Mouse (Mus musculus) left cerebral cortex, adult 2 months (tissue): ENCODE data around the gene Ngb. TPM values are rescaled to one million over a fixed set of nuclear protein-coding genes. Genes with fewer than 3 reads are reported as not detected.

Experiments used
- DNase-seq, 2 experiments: peaks; one replicate each; pipeline ENCODE4 v3.0.0; 2021 to 2022; ENCODE audit warnings: low spot score in 2 of 2, mixed read lengths in 1 of 2; ENCODE audit errors: extremely low spot score in 1 of 2
- H3K27ac ChIP-seq: fragments of 200-600 bp; 2 replicates; pipeline ENCODE4 v1.8.1; 2022
- H3K4me3 ChIP-seq: fragments of 200-600 bp; 2 replicates; pipeline ENCODE4 v1.8.1; 2022
- CTCF ChIP-seq: fragments of 200-600 bp; IDR thresholded peaks from 2 replicates; pipeline ENCODE4 v1.8.1; 2022; ENCODE audit warnings: antibody characterized with exemption, mild to moderate bottlenecking, moderate library complexity
- intact Hi-C: fragments of 180-260 bp; cut with DNase I; formaldehyde crosslinking; loops from one replicate; pipeline ENCODE4 v1.15.1; 2025
- total RNA-seq, 2 experiments: library from RNA; stranded (reverse); gene quantifications; 2 replicates each; pipeline ENCODE4 v1.2.3; 2021

The Ngb gene
- total RNA-seq, 2 experiments from 2014 or later: 9.1 to 9.4 TPM

DNA sequence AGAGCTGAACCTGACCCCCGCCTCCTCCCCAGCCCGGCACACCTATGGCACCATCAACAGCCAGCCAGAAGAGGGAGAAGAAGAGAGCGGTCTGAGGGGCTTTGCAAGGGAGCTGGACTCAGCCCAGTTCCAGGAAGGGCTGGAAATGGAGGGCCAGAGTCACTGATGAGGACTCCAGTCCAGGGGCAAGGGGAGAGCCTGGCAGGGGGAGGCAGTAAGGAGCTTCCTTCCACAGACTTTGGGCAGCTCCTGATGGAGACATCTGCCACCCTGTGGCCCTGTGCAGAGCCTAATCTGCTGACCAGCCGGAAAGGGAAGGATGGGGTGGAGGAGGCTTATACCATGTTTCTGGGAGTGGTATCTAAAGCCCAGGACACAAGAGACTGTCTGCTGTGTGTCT is 13.1 kb downstream of the Ngb start:
- no peak for DNase-seq
- Histone ChIP-seq H3K27ac (no peak overlapping the region), H3K4me3 (no peak overlapping the region)
- TF ChIP-seq CTCF: no peak
- intact Hi-C loops: no loop called here

DNA sequence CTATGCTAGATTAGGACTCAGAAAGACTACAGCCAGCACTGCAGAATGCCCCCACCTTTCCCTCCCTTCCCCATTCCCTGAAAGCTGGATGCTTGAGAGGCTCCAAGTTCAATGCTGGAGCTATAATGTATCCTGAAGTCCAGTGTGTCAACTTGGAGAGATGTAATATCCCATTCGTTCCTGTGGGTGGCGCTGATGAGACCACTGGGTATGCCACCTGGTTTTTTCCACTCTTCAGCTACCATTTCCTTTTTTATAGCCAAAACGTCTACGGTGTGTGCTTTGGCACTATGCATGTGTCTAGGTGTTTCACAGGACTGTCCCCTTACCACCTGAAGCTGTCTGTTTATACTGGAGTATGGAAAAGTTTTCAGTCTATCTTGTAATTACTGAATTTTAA is 14.0 kb downstream of the Ngb start:
- Histone ChIP-seq H3K4me3 (no peak overlapping the region), H3K27ac (no peak overlapping the region)
- intact Hi-C loops: no loop called here
- TF ChIP-seq CTCF: peak; percentile 61
- no peak for DNase-seq

DNA sequence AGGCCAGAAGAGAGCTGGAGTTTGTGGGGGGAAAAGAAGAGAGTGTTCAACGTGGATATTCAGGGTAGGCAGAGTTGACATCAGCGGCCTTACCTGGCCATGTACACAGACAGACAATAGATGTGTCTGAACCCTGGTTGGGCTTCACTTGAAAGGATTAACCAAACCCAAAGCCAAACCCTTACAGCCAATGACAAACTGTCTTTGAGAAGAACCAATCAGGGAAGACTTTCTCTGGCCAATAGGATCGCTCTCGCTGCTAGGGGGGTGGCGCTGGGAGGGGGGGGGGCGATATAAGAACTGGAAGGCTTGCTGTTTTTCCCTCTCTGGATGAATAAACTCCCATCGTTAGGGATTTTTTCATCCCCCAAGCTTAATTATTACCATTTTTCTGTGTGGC is 15.1 kb downstream of the Ngb start:
- Histone ChIP-seq H3K4me3 (no peak overlapping the region), H3K27ac (no peak overlapping the region)
- DNase-seq: no peak
- intact Hi-C loops: no loop called here
- TF ChIP-seq CTCF: no peak

DNA sequence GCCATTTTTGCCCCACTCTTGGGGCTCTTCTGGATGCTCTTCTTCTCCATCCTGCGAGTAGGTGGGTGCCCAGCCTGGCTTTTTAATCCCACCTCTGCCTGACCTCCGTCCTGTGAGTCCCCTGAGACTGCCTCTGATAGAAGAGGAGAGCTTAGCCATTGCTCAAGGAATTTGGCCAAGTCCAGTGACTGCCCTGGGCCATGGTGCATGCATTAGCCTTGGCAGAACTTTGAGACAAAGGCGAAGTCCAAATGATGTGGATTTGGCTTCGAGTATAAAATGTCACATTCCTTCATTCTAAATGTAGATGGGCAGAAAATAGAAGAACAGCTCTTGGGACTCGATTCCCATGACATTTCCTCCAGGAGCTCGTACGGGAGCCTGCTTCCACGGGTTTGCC is 19.5 kb downstream of the Ngb start:
- DNase-seq: no peak
- H3K4me3 ChIP-seq: no peak overlapping the region
- intact Hi-C loops: no loop called here
- H3K27ac ChIP-seq: no peak overlapping the region
- no peak for TF ChIP-seq CTCF

DNA sequence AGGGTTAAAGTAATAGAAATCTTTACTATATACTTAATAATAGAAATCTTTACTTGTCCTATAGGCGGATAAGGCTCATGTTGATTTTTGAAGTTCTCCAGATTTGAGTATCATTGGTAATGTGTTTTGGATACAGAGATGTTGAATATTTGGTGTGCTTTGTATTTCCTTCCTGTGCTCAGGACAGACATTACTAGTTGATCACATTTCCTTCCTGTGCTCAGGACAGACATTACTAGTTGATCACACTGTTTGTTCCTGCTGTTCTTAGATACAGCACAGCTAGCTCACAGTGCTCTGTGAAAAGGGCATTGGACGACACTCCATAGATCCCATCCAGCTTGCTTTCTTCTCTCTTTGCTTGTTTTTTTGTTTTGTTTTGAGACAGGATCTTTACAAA is 25.7 kb downstream of the Ngb start:
- TF ChIP-seq CTCF: no peak
- intact Hi-C loops: no loop called here
- Histone ChIP-seq H3K4me3 (no peak overlapping the region), H3K27ac (no peak overlapping the region)
- no peak for DNase-seq

DNA sequence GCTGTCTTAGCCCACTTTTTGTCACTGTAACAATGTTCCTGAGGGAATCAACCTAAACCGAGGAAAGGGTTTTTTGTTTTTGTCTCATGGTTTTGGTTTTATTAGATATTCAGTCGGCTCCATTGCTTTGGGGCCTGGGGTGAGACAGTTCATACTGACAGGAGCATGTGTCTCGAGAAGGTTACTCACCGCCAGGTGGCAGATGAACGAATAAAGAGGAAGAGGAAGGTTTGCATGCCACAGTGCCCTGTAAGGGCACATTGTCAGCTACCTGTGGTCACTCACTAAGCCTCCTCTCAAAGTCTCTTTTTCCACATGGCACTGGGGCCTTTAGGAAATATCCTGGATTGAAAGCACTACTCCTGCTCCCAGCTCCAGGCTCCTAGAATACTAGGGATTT is 31.8 kb downstream of the Ngb start:
- Histone ChIP-seq H3K27ac (no peak overlapping the region), H3K4me3 (no peak overlapping the region)
- no peak for TF ChIP-seq CTCF
- intact Hi-C loops: no loop called here
- DNase-seq: no peak

DNA sequence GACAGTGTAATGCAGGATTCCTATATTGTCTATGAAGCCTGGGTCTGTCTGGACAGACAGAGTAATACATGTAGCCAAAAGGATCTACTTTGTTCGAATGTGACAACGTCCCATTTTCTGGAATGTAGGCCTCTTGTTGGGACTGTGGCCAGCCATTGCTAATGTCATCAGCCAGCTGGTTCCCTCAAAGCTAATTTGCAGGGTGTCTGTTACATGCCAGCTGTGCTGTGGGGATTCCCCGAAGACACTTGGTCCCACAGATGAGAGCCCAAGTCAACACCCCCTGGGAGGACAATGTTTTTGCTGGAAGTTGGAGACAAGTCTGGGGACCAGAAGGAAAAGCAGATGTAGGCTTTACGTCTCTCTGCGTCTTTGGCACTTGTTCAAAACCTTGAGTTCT is 35.9 kb downstream of the Ngb start:
- intact Hi-C loops: no loop called here
- DNase-seq: no peak
- Histone ChIP-seq H3K27ac (no peak overlapping the region), H3K4me3 (no peak overlapping the region)
- no peak for TF ChIP-seq CTCF

DNA sequence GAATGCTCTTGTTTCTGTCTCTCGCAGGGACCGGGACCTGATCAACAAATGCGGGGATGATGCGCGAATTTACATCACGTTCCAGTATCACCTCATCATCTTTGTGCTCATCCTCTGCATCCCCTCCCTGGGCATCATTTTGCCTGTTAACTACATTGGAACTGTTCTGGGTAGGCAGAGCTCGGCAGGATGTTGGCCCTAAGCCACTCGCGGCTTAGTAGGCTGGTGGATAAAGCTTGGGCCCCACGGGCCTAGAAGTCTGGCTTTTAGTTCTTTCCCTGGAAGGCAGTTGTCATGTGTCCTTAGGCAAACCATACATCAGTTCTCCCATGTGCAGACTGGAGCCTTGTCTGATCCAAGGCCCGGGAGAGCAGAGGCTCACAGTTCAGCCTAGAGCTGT is 36.9 kb downstream of the Ngb start:
- Histone ChIP-seq H3K27ac (no peak overlapping the region), H3K4me3 (no peak overlapping the region)
- no peak for DNase-seq
- no peak for TF ChIP-seq CTCF
- intact Hi-C loops: no loop called here

DNA sequence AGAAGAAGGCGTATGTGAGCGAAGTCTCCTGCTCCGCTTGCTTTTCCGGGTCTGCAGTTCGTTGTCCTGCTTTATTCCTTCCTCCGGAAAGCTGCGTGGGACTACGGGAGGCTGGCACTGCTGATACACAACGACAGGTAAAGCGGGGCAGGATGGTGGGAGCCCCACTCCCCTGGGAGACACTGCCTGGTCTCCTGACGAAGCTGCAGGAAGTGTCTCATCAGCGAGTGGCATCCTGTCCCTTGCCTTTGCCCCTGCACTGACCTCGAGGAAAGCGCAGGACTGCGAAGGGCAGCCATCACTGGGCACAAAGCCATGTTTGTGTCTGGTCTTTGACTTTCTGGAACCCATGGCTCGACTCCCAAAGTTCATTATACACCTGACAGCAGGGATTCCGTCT is 45.3 kb downstream of the Ngb start:
- Histone ChIP-seq H3K4me3 (no peak overlapping the region), H3K27ac (no peak overlapping the region)
- intact Hi-C loops: no loop called here
- TF ChIP-seq CTCF: no peak
- DNase-seq: no peak

DNA sequence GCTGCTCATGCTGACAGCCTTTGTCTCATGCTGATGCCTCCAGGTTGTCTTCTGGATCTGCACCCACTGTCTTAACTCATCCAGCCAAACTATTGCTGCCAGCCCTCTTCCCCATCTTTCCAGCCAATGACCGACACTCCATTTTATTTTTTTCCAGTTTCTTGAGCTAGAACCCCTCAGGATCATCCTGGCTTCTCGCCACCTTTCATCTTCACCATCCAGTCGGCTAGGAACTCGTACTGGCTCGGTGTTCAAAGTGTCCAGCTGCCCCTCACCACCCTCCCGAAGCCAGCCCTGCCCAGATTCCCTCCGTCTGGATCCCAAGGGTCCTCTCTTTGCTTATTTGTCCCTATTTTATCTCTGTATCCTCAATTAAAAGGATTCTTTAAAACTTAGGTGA is 47.5 kb downstream of the Ngb start:
- TF ChIP-seq CTCF: no peak
- H3K27ac ChIP-seq: no peak overlapping the region
- intact Hi-C loops: no loop called here
- no peak for DNase-seq
- H3K4me3 ChIP-seq: no peak overlapping the region

DNA sequence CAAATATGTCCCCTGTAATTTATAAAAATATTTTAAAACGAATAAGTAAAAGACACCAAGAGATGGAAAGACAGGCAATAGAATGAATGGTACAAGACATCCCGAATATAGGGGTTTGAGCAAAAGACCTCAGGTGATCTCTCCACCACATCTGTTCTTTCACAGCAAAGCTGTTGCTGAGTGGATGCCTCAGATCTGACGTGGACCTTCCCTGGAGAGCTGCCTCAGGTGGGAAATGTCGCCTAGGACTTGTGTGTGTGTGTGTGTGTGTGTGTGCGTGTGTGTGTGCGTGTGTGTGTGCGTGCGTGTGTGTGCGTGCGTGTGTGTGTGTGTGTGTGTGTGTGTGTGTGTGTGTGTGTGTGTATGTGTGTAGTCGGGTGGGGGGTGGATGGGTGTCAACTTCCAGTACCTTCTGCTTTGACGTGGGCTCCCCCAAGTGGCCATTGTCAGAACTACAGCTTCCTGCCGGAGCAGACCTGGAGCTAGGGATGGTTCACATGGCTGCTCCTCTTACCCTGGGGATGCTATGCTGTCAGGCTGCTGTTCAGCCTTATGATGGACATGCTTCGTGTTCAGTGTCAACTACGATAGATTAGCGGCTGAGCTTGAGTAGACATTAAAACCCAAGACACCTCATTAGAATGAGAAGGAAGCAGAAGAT is 49.5 kb downstream of the Ngb start:
- peak; percentile 88 to 96 for DNase-seq
- Histone ChIP-seq H3K27ac (no peak overlapping the region), H3K4me3 (no peak overlapping the region)
- intact Hi-C loops: loop anchor here (1.0 to 2.0 kb wide), 2 partner anchors 52 to 284 kb away; no protein-coding TSS in a partner anchor
- TF ChIP-seq CTCF: peak; percentile 72

DNA sequence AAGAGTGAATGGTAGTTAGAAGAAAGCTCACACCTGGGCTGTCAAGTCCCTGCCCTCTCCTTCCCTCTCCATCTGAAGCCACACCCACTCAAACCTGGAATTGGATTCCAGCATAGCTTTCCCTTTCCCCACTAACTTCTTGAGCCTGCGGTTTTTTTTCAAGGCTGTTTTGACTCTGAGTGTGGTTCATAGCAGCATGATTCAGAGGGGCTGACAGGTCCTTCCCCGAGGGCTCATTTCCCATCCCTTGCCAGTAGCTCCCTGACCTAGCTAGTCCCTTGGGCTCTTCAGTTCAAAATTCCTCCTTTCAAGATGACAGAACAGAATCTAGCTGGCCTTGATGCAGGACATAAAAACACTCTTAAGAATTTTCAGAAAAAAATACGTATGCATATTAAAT is 54.8 kb downstream of the Ngb start:
- DNase-seq: no peak
- Histone ChIP-seq H3K27ac (no peak overlapping the region), H3K4me3 (no peak overlapping the region)
- intact Hi-C loops: no loop called here
- no peak for TF ChIP-seq CTCF

Other genes with a start within 250 kb of the Ngb start
- gene Irf2bpl, start 217.7 kb downstream of the Ngb start, total RNA-seq: 10 to 100 TPM; 74.3 to 80.8 TPM
- 10 to 100 TPM; 79.8 to 91.6 TPM for gene Cipc, start 155.5 kb downstream of the Ngb start, total RNA-seq
- 10 to 100 TPM; 59.1 to 61.3 TPM for gene Zdhhc22, start 112.1 kb downstream of the Ngb start, total RNA-seq
- gene Tmem63c, start 81.2 kb downstream of the Ngb start, total RNA-seq: 10 to 100 TPM; 41.7 to 43.8 TPM
- 10 to 100 TPM; 48.9 to 50.3 TPM for gene Gstz1, start 44.6 kb upstream of the Ngb start, total RNA-seq
- gene Pomt2, start 45.4 kb upstream of the Ngb start, total RNA-seq: 10 to 100 TPM; 16.4 to 19.6 TPM
- 1 to 10 TPM; 4.7 TPM for gene Samd15, start 97.2 kb upstream of the Ngb start, total RNA-seq
- 10 to 100 TPM; 27.5 to 29.5 TPM for gene Tmed8, start 97.9 kb upstream of the Ngb start, total RNA-seq
- gene Noxred1, start 136.2 kb upstream of the Ngb start, total RNA-seq: 1 to 10 TPM; 1.1 to 3.8 TPM
- gene Vipas39, start 163.7 kb upstream of the Ngb start, total RNA-seq: 10 to 100 TPM; 52.8 to 55.8 TPM
- gene Ahsa1, start 163.9 kb upstream of the Ngb start, total RNA-seq: 100 to 1,000 TPM; 172 to 177 TPM
- gene Ism2, start 197.2 kb upstream of the Ngb start, total RNA-seq: under 1 TPM; 0.19 to 0.27 TPM